Mouse (Mus musculus): Measurements from ENCODE around the gene Npas2. TPM values are rescaled to one million over a fixed set of nuclear protein-coding genes. Genes with fewer than 3 reads are reported as not detected.

Npas2 gene
- total and polyA plus RNA-seq, 3 experiments, result 1.8 to 10.0 (median 3.7) TPM

DNA sequence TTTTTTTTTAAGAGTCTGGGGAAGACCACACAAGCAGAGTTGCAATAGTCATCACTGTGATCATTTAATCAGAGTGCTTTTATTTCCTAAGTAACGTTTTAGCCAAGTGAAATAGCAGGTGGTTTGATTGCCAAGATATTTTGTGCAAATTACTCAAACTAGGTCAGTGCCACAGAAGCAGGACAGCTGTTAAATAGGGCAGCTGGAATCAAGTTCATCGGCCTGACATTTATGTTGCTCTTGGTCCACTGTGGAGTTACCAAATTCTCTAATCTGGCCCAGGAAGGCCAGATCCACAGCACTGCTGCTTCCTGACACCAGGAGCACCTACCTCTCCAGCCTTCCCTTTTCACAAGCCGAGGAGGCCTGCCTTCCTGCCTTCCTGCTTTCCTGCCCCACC is 94.9 kb downstream of the Npas2 start:
- no peak for DNase-seq
- no peaks in the 10 kb centered on the region for H3K27me3 ChIP-seq (ENCODE audit: control insufficient read depth, insufficient read depth, low read length)
- H3K4me1 ChIP-seq (ENCODE audit: control insufficient read depth, insufficient read depth, low read length), result peaks cover 4% of the 10 kb centered on the region
- H3K4me3 ChIP-seq, result no peak overlapping the region
- no peaks in the 10 kb centered on the region for H3K79me2 ChIP-seq (replicated peaks; ENCODE audit: control insufficient read depth, insufficient read depth, low read length)
- H3K9ac ChIP-seq (ENCODE audit: low read depth, low read length), result no peak overlapping the region
- H3K36me3 ChIP-seq (ENCODE audit: control insufficient read depth, insufficient read depth, low read length), result no peaks in the 10 kb centered on the region
- 34% methylated on average over 3 of the region's 3 CpGs for WGBS
- intact Hi-C loops (cut with DNase I), result loop anchor here (5.0 kb wide), 1 partner anchor 61 kb away; no protein-coding TSS in a partner anchor
- no peak for TF ChIP-seq POLR2A (IDR thresholded peaks at IDR 0.05; ENCODE audit: insufficient read depth, low read depth, low read length)
- TF ChIP-seq EP300 (IDR thresholded peaks at IDR 0.05; ENCODE audit: insufficient read depth, low read depth, low read length), result no peak
- TF ChIP-seq CTCF (IDR thresholded peaks at IDR 0.05), result no peak
- H3K27ac ChIP-seq, result no peak overlapping the region

DNA sequence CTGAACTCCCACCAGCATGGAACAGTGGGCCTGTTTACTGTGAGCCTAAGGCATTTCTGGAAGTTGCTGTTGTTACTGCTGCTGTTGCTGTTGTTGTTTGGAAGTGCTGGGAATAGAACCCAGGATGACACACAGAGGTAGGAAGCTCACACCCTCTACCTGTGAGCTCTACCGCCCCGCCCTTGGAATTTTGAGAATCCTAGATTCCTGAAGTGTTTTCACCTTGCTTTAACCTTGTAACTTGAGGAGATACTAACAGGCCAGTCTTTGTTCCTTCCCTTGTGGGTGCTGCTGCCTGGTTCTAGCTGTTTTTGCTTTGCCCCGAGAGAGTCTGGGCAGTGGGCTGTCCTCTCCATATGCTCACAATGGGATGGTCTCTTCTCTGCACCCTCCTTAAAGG is 98.5 kb downstream of the Npas2 start:
- H3K27ac ChIP-seq, result no peak overlapping the region
- no peaks in the 10 kb centered on the region for H3K79me2 ChIP-seq (replicated peaks; ENCODE audit: control insufficient read depth, insufficient read depth, low read length)
- H3K36me3 ChIP-seq (ENCODE audit: control insufficient read depth, insufficient read depth, low read length), result no peaks in the 10 kb centered on the region
- no peak overlapping the region for H3K4me3 ChIP-seq
- intact Hi-C loops (cut with DNase I), result no loop called here
- peaks cover 2% of the 10 kb centered on the region for H3K4me1 ChIP-seq (ENCODE audit: control insufficient read depth, insufficient read depth, low read length)
- H3K9ac ChIP-seq (ENCODE audit: low read depth, low read length), result no peak overlapping the region
- TF ChIP-seq CTCF (IDR thresholded peaks at IDR 0.05) (no peak), POLR2A (IDR thresholded peaks at IDR 0.05; ENCODE audit: insufficient read depth, low read depth, low read length) (no peak), EP300 (IDR thresholded peaks at IDR 0.05; ENCODE audit: insufficient read depth, low read depth, low read length) (no peak)
- no peaks in the 10 kb centered on the region for H3K27me3 ChIP-seq (ENCODE audit: control insufficient read depth, insufficient read depth, low read length)
- DNase-seq, result no peak
- WGBS, result 76% methylated on average over 3 of the region's 3 CpGs

DNA sequence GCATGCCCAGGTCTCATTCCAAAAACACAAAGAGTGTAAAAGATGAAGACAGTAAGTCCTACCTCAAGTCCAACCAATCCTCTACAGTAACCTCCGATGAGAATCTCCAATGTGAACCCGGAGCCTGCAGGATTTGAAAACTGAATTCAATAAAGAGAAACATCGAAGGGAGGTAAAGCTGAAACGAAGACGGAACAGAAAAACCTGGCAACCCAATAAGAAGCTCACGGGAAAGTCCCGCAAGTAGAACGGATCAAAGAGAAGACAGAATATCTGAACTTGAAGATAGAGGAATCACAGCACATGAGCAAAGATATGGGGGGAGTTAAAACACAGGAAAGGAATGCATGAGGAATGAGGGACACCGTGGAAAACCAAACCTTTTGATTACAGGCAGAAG is 104.8 kb downstream of the Npas2 start:
- intact Hi-C loops (cut with DNase I), result no loop called here
- Histone ChIP-seq H3K36me3 (ENCODE audit: control insufficient read depth, insufficient read depth, low read length) (no peaks in the 10 kb centered on the region), H3K79me2 (replicated peaks; ENCODE audit: control insufficient read depth, insufficient read depth, low read length) (no peaks in the 10 kb centered on the region), H3K27ac (no peak overlapping the region), H3K4me1 (ENCODE audit: control insufficient read depth, insufficient read depth, low read length) (no peaks in the 10 kb centered on the region), H3K9ac (ENCODE audit: low read depth, low read length) (no peak overlapping the region), H3K27me3 (ENCODE audit: control insufficient read depth, insufficient read depth, low read length) (no peaks in the 10 kb centered on the region), H3K4me3 (no peak overlapping the region)
- TF ChIP-seq POLR2A (IDR thresholded peaks at IDR 0.05; ENCODE audit: insufficient read depth, low read depth, low read length), result no peak
- no peak for TF ChIP-seq EP300 (IDR thresholded peaks at IDR 0.05; ENCODE audit: insufficient read depth, low read depth, low read length)
- TF ChIP-seq CTCF (IDR thresholded peaks at IDR 0.05), result no peak
- 82% methylated on average over 9 of the region's 9 CpGs for WGBS
- DNase-seq, result no peak

DNA sequence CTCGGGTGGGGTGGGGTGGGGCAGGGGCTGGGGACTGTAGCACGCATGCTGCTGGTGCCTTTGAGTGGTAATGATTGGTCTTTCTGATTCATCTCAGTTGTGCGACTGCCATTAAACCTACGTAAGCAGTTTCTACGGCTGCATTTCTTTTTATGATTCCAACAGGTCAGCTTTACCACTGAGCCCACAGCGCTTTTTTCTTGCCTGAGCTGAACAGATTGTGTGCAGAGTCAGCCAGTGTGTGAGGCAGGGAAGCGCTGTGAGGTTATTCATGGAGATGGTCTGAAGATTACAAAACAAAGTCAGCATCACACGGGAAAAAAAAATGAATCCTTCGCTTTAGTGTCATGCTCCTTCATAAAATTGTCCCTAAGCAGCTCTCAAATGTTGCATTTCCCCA is 106.7 kb downstream of the Npas2 start:
- H3K4me1 ChIP-seq (ENCODE audit: control insufficient read depth, insufficient read depth, low read length), result no peaks in the 10 kb centered on the region
- no peak overlapping the region for H3K4me3 ChIP-seq
- intact Hi-C loops (cut with DNase I), result no loop called here
- TF ChIP-seq CTCF (IDR thresholded peaks at IDR 0.05) (no peak), EP300 (IDR thresholded peaks at IDR 0.05; ENCODE audit: insufficient read depth, low read depth, low read length) (no peak), POLR2A (IDR thresholded peaks at IDR 0.05; ENCODE audit: insufficient read depth, low read depth, low read length) (no peak)
- no peak overlapping the region for H3K9ac ChIP-seq (ENCODE audit: low read depth, low read length)
- no peaks in the 10 kb centered on the region for H3K36me3 ChIP-seq (ENCODE audit: control insufficient read depth, insufficient read depth, low read length)
- WGBS, result 92% methylated on average over 9 of the region's 9 CpGs
- H3K27me3 ChIP-seq (ENCODE audit: control insufficient read depth, insufficient read depth, low read length), result no peaks in the 10 kb centered on the region
- H3K79me2 ChIP-seq (replicated peaks; ENCODE audit: control insufficient read depth, insufficient read depth, low read length), result no peaks in the 10 kb centered on the region
- H3K27ac ChIP-seq, result no peak overlapping the region
- no peak for DNase-seq

DNA sequence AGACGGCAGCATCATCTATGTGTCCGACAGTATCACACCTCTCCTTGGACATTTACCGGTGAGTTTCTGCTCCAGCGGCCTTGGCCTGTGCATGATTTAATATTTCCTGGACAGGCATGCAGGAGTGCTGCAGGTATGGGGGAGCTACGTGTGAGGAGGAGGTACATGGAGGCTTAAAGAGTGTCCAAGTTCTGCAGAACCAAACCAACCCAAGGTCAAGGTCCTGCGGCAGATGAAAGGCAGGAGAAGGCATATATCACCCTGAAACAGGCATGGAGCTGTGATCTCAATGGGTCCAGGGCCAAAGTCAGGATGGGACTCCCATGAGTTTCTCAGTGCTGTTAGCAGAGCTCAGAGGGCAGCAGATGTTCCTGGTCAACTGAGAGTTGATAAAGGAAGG is 107.1 kb downstream of the Npas2 start:
- intact Hi-C loops (cut with DNase I), result no loop called here
- Histone ChIP-seq H3K4me3 (no peak overlapping the region), H3K9ac (ENCODE audit: low read depth, low read length) (no peak overlapping the region), H3K36me3 (ENCODE audit: control insufficient read depth, insufficient read depth, low read length) (no peaks in the 10 kb centered on the region), H3K4me1 (ENCODE audit: control insufficient read depth, insufficient read depth, low read length) (no peaks in the 10 kb centered on the region), H3K27ac (no peak overlapping the region), H3K79me2 (replicated peaks; ENCODE audit: control insufficient read depth, insufficient read depth, low read length) (no peaks in the 10 kb centered on the region), H3K27me3 (ENCODE audit: control insufficient read depth, insufficient read depth, low read length) (no peaks in the 10 kb centered on the region)
- WGBS, result 91% methylated on average over 6 of the region's 6 CpGs
- DNase-seq, result no peak
- TF ChIP-seq EP300 (IDR thresholded peaks at IDR 0.05; ENCODE audit: insufficient read depth, low read depth, low read length) (no peak), CTCF (IDR thresholded peaks at IDR 0.05) (no peak), POLR2A (IDR thresholded peaks at IDR 0.05; ENCODE audit: insufficient read depth, low read depth, low read length) (no peak)

DNA sequence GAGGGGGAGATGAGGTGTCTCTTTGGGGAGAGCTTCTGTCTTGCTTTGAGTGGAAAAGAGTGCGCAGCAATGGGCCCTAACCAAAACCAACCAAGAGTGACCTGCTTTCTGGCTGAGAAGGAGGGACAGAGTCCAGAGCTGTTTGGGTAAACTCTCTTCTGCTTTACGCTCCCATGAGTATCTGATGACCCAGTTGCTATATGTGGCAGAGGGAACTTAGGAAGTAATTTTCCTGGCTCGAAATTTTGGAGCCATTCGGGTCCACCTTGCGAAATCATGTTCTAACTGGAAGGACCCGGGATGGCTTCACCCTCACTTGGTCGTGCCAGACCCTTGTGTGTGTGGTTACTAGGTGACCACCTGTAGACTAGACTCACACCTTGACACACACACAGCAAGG is 108.7 kb downstream of the Npas2 start:
- TF ChIP-seq POLR2A (IDR thresholded peaks at IDR 0.05; ENCODE audit: insufficient read depth, low read depth, low read length) (no peak), CTCF (IDR thresholded peaks at IDR 0.05) (no peak), EP300 (IDR thresholded peaks at IDR 0.05; ENCODE audit: insufficient read depth, low read depth, low read length) (no peak)
- no peak overlapping the region for H3K27ac ChIP-seq
- no peaks in the 10 kb centered on the region for H3K79me2 ChIP-seq (replicated peaks; ENCODE audit: control insufficient read depth, insufficient read depth, low read length)
- 84% methylated on average over 7 of the region's 7 CpGs for WGBS
- no peaks in the 10 kb centered on the region for H3K27me3 ChIP-seq (ENCODE audit: control insufficient read depth, insufficient read depth, low read length)
- H3K36me3 ChIP-seq (ENCODE audit: control insufficient read depth, insufficient read depth, low read length), result no peaks in the 10 kb centered on the region
- H3K9ac ChIP-seq (ENCODE audit: low read depth, low read length), result no peak overlapping the region
- H3K4me3 ChIP-seq, result no peak overlapping the region
- H3K4me1 ChIP-seq (ENCODE audit: control insufficient read depth, insufficient read depth, low read length), result peaks cover 2% of the 10 kb centered on the region
- DNase-seq, result no peak
- intact Hi-C loops (cut with DNase I), result no loop called here

Measured in heart, adult 2 months (tissue).